Mouse (Mus musculus): ENCODE measurements at regions not wholly inside any gene's neighbourhood (a gene's known extent, or its start where the extent isn't known, plus 50 kb on each side); places are given as distances from the start of the nearest gene placed in this dataset.
A peak's percentile ranks its signal among the peaks of the same experiment; 100 is the strongest.
"Not testable (repeated sequence)": the region's sequence is repeated elsewhere in the genome, so short reads cannot be mapped to it uniquely, and the experiment has no call there.

DNA sequence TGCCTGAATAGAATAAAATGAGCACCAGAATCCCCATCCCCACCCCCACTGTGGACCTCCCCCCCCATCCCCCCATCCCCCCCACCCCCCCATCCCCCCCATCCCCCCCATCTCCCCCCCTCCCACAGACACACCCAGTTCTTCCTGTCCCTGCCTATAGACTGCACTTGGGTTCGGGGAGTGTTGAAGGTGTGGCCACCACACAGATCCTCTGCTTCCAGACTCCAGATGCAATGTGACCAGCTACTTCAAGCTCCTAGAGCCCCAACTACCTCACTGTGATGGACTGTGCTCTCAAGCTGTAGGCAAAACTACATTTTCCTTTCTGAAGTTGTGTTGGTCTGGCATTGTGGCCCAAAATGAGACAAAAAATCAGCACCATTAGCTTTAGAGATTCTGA lies 138.3 kb upstream of the Rybp start:
- no peak for DNase-seq (ENCODE audit: low read depth, low spot score)

DNA sequence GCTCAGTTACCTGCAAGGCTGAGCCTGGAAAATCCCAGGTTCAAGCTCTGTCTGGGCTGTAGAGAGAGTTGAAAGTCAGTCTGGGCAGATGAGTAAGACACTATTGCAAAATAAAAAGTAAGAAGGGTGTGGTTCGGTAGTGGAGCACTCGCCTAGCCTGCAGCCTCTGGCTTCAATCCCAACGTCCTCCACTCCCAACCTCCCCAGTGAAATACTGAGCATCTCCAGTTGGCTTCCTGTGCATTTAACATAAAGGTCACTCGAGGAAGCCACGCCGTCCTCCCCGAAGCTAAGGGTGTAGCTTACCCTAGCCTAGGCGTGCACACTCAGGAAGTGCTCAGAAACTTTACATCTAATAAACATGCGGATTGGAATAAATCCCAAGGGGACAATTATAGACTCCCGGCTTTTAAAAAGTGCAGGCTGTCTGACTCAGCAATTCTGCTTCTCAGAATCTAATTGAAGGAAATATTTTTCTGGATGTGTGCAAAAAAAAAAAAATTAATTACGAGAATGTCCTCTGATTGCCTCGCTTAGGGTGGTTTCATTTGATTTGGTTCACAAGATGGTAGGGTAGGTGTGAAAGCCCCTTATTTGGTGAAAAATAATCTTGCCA lies 137.6 kb upstream of the Rybp start:
- DNase-seq (ENCODE audit: low read depth, low spot score): peak; percentile 85

DNA sequence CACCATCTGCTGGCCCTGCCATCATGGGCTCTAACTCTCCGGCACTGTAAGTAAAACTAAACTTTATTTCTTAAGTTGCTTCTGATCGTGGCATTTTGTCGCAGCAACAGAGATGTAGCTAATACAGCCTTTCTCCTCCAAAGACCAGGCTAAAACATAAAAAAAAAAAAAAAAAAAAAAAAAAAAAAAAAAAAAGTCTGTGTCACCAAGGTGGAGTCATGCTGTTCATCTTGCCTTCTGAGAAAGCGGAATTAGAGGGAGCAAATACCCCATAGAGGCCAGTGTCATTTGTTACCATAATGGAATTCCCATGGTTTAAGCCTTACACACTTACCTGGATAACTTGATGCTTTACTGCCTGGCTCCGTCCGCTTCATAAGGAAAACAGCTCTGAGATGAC lies 136.9 kb upstream of the Rybp start:
- no peak for DNase-seq (ENCODE audit: low read depth, low spot score)

DNA sequence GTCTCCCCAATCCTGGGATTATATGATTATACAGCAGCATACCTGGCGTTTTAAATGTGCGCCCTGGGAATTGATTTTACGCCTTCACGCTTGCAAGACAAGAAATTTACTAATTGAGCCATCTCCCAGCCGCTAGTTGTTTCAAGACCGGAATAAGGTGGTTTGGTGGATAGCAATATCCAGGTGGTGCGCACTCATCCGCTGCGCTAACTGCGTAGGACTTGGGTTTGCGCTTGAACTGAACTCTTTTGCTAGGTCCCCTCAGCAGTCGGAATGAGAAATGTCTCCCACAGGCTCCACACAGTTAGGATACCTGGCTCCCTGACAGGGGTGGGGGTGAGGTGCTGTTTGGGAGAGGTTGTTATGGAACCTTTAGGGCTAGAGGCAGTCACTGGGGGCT lies 136.4 kb upstream of the Rybp start:
- DNase-seq (ENCODE audit: low read depth, low spot score): no peak

DNA sequence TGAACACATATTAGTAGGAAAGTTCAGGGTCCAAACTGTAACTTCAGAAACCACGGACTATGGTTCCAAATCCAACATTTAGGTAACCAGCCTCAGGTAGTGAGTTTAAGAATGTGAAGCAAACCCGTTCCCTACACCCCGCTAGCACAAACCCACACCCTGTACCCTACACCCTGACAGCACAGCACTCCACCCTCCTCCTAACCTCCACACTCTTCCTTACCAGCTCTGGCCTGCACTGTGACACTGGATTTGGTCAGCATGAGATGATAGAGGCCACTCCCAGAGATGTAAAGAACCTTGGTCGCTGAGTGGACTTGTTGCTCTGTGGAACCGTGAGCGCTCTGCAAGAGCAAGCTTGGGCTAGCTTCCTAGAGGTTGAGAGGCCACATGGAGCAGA lies 135.3 kb upstream of the Rybp start:
- DNase-seq (ENCODE audit: low read depth, low spot score): no peak

DNA sequence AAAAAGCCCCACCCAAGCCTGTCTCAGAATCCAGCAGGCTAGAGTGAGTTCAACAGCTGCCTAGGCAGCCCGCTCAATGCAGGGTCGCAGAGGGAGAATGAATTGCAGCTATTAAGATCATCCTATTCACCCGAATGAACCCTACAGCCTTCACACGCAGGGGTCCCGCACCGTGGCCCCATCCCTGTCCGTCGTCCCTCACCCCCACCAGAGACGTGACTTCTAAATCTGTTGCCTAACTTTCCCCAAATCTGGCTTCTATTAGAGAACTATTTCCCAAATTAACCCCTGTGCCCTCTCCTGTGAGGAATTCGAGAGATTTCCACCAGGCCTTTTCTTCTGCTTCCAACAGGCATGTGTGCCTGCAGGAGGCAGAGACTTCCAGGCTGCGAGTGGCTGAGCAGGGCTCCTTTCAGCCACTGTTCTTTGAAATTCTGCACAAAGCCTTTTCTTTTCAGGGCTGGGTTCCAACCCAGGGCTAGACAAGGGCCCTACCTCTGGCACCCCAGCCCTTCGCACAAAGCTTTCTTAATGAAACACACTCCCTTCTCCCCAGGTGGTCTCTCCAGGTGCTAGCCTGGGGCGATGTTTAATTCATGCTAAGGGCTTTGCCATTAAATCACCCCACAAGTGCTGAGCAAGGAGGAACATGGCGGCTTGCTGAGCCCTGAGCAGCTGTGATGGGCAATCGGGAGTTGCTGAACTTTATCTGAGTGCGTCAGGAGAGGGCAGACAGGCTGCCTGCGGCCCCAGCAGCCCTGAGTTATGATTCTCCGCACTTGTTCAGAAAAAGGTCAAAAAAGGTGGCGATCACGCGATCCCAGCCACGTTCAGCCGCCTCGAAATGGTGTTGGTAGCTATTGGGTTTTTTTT lies 134.7 kb upstream of the Rybp start:
- no peak for DNase-seq (ENCODE audit: low read depth, low spot score)

DNA sequence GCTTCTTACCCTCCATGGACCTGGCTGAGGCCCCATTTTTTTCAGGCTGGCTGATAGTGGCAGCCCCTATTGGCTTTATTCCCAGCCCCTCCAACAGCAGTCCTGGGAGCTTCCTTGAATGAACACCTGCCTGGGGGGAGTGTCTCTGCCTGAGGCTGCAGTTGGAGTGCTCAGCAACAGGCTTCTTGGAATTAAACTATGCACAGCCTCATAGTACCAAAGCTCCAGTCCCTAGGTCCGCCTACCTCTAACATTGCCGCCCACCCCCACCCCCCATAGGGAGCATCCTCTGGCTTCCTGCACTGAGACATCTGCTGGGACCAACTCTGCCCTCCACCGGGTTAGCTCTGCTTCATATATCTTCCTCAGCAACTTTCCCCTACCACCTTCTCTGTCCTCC lies 133.3 kb upstream of the Rybp start:
- no peak for DNase-seq (ENCODE audit: low read depth, low spot score)

DNA sequence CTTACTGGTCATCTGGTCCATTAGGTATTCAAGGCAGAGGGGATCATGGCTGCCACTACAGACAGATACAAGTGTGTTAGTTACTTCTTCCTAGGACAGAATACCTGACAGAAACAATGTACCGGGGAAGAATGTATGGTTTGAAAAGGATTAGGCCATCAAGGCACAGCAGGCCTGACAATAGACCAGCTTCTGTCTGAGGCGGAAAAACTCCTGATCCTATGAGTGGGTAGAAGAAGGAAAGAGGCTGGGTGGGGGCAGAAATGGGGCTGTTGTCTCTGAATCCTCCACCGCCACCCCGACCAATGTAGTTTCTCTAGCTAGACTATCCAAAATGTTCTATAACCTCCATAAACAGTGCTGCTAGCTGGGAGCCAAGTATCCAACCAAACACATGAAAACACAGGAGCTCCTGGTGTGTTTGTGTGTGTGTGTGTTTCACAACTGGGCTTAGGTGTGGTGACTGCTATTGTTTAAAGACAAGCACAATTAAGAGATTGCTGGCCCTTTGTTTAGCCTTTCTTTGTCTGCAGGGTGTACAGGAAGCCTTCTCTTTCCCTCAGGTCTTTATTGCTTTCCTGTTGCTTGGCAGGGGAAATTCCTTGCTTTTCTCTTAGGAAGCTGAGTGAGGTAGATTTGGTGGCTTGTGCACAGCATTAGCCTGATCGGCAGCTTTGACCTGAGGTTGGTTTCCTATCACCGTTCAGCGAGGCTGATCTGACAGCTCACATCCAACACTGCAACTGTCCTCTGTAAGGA lies 132.7 kb upstream of the Rybp start:
- no peak for DNase-seq (ENCODE audit: low read depth, low spot score)

DNA sequence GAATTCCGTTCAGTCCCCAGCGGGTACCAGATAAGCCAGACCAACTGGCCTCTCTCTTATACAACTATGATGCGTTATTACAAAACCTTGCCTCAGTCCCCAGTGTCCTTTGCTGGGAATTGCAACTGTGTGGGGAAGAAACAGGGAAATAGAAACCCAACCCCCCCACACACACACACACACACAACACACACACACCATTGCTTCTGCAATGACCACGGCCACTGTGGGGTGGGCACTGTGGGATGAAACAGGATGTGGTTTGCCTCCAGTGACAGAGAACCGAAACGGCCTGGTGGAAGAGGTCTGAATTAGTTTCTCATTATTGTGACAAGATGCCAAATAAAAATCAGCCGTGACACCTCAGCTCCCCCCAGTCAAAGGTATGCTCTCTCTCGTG lies 128.8 kb upstream of the Rybp start:
- no peak for DNase-seq (ENCODE audit: low read depth, low spot score)

DNA sequence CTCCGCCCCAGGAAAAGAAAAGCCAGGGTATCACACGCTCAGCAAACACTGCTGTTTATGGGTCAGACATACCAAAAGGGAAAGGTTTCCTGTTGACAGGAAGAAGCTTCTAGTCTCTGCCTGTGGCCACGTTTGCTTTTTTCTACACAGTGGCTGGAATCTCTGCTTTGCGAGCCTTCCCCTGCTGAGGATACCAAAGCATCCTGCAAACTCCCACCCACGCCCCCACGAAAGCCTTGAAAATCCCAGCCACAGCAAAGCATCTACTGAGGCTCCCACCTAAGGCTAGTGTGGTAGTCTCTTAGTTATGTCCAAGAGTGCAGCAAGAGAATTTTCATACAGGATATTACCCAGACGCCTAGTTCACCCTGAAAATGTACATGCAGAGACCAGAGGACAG lies 128.2 kb upstream of the Rybp start:
- no peak for DNase-seq (ENCODE audit: low read depth, low spot score)

DNA sequence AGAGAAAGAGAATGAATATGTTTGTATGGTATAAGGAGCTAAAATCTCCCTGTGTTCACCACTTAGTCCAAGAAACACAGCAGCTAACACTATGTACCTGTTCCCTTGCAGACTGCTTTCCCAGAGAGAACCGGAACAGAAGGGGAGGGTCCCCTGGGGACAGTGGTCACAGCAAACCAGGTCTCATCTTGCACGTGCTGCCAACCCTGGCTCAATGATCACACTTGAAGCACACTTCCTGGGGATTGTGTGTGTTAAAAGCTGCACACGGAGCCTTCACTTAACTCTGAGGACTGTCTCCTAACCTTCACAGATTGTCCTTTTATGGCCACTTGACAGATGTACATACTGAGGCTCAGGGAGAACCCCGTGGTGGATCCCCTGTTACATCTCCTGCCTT lies 127.6 kb upstream of the Rybp start:
- DNase-seq (ENCODE audit: low read depth, low spot score): no peak

DNA sequence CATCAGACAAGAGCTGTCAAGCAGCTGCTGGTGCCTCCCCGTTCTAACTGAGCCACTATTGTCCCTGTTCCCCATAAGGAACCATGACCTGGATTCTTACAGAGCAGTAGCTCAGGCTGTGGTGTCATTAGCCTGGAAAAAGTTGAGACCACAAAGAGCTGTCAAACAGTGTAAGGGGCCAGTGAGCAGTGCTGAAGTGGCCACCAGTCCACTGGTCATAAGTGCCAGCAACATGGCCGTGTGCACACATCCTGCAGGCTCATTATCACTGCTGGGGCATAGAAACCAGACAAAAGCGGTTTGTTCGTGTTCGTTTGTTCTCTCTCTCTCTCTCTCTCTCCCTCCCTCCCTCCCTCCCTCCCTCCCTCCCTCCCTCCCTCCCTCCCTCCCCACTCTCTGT lies 125.2 kb upstream of the Rybp start:
- no peak for DNase-seq (ENCODE audit: low read depth, low spot score)

DNA sequence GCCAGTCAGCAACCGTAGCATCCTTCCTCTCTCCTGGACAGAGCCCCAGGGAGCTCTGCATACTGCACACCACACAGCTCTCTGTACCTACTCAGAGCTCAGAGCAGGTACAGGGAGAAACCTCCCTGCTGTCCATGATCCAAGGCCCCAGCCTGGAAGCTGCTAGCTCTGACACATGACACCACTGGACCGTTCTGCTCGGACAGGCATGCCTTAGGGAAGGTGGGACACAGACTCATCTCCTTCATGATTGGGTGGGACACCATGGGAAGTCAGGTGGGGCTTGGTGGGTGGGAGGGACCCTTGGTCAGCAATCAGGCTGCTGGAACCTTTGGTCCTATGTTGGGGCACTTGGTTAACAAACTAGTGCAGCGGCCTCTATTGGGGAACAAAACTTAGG lies 124.7 kb upstream of the Rybp start:
- no peak for DNase-seq (ENCODE audit: low read depth, low spot score)

DNA sequence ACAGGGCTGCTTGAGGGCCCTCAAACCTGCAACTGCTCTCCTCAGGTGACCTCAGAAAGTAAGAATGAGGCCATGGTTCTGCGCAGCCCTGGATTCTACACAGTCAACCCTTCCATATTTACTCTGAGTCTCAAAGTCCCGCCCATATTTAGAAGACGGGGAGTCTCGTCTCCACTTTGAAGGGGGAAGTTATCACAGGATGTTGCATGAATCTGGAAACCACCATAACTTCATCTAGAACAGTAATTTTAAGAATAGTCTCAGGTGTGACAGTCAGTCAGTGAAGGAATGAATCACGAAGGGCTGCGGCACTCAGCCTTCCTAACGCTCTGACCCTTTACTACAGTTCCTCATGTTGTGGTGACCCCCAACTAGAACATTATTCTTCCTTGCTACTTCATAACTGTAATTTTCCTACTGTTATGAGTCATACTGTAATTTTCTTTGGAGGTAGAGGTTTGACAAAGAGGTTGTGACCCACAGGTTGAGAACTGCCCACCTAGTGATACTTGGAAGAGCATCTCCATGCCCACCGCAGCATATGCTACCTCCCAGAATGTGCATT lies 122.9 kb upstream of the Rybp start:
- no peak for DNase-seq (ENCODE audit: low read depth, low spot score)

DNA sequence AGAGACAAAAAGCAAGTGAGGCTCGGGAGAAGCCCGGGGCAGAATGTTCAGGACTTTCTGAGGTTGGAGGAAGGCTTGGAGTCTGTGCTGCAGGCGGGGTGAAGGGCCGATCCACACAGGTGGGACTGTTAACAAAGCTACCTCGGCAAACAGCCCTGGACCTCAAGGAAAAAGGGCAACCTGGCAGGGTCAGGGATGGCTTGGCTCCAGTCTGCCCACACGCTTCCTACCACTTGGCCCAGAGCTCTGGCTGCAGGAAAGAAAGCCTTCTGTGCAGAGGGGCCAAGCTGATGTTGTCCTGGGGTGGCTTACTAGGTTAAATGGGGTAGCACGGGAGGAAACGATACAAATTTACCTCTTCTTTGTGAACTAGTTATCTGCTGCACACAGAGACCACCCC lies 121.5 kb upstream of the Rybp start:
- no peak for DNase-seq (ENCODE audit: low read depth, low spot score)

DNA sequence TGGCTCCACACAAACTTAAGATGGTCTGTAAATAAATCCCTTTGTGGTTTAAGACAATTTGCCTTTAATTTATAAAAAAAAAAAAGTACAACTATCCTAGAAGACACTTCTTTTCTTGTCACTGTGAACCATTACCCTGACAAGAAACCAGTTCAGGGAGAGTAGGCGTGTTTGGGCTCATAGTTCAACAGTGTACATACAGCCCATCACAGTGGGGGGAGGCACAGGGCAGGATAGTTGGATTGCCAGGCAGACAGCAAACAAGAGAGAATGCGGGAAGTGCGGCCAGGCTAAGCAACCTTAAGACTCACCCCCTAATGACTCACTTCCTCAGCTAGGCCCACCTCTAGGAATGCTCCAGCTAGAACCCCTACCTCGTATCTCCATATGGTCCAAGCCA lies 119.2 kb upstream of the Rybp start:
- no peak for DNase-seq (ENCODE audit: low read depth, low spot score)

DNA sequence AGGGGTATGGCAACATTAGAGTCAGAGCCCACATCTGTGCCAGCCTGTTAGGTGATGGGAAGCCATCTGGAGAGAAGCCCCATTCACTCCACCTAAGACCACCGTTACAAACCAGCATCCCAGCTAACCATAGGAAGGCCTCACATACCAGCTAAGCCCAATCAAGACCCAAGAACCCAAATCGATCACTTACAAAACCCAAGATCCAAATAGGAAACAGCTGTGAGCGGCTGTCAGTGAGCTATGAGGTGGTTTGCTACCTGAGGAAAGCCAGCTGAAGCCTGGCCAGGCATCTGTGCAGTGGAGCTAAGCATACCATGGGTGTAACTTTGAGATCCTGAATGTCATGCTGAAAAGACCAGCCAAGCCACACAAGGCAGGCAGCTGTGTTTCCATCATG lies 116.9 kb upstream of the Rybp start:
- DNase-seq (ENCODE audit: low read depth, low spot score): no peak

DNA sequence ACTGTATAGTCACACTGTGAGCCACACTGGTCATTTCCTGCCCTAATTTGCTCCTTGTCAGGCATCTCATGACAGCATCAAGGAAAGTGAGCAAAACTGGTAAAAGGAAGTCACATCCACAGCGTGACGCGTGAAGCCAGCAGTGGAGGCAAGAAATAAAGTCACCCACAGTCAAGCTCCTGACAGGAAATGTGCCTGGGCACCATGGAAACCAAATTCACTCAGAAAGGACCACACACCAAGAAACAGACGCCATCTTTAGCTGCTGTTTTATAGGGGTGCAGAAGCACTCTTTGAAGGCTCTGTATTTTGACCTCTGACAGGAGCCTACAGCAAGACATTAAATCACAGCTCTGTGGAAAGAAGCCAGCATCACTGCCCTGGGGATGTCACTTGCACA lies 115.4 kb upstream of the Rybp start:
- no peak for DNase-seq (ENCODE audit: low read depth, low spot score)

DNA sequence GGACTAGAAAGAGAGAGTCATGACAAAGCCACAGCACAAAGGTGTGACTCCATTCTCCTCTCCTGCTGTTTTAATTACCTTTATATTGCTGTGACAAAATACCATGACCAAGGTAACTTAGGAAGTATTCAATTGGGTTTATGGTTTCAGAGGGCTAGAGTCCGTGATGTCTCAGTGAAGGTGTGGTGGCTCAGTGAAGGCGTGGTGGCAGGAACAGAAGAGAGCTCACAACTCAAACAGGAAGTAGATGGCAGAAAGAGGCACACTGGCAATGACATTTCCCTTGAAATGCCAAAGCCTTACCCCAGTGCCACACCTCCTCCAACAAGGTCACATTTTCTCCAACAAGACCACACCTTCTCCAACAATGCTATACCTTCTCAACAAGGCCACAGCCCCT lies 114.4 kb upstream of the Rybp start:
- no peak for DNase-seq (ENCODE audit: low read depth, low spot score)

DNA sequence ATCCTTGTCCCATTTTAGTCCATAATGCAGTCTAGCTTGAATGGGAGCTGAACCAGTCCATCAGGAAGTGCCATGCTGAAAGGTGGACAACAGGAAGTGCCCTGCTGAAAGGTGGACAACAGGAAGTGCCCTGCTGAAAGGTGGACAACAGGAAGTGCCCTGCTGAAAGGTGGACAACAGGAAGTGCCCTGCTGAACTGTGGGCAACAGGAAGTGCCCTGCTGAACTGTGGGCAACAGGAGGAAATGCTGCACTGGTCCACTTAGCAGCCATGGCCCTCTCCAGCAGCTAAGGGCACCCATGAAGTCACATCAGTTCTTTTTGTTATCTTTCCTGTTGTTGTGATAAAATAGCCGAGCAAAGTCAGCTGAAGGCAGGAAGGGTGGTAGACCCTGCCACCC lies 112.1 kb upstream of the Rybp start:
- DNase-seq (ENCODE audit: low read depth, low spot score): not testable (repeated sequence)

DNA sequence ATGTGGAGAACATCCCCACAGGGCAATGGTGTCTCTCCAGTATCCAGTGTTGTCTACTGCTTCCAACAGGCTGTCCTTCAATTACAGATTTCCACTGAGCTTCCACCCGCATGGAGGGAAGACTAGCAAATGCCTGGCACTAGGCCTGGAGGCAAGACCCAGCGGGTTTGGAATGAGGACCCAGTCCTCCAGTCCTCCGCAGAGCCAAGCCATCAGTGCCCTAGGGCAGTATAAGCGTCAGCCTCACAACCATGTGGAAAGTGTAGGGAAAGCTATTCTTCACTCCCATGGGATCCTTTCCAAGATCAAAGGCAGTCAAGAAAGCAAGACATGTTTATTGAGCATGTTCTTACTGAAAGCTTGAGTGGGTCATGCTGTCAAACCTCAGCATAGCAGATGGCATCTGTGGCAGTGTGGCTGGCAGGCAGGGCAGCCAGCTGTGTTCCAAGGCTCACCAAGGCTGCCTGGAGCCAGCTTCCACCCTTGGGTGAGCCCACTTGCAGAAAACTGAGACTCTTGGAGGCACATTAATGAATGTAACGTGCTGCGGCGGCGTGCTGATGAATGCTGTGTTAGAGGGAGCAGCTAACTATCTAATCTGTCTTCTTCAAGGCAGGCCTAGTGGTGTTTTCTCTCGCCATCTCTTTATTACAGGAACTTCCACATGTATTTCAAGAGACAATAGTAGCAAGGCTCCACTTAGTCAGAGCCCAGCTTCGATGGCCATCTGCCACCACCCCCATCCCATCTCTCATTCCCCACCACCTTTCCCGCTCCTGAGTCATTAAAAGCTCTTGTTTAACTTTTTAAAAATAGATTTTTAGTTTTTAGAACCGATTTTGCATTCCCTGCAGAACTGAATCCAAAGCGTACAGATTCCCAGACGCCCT lies 109.3 kb upstream of the Rybp start:
- DNase-seq (ENCODE audit: low read depth, low spot score): peak; percentile 54

Measured in 3T3-L1 (cell line).